Mouse (Mus musculus): ENCODE measurements around the gene Gm5447. TPM values are rescaled to one million over a fixed set of nuclear protein-coding genes. Genes with fewer than 3 reads are reported as not detected.
A peak's percentile ranks its signal among the peaks of the same experiment; 100 is the strongest.

Gm5447 gene
- polyA plus RNA-seq (2016; fragmentation: Nextera tagmentation; extraction: Ambion mirVana): 0.18 TPM in 1 of 2 replicates, not detected in the other

DNA sequence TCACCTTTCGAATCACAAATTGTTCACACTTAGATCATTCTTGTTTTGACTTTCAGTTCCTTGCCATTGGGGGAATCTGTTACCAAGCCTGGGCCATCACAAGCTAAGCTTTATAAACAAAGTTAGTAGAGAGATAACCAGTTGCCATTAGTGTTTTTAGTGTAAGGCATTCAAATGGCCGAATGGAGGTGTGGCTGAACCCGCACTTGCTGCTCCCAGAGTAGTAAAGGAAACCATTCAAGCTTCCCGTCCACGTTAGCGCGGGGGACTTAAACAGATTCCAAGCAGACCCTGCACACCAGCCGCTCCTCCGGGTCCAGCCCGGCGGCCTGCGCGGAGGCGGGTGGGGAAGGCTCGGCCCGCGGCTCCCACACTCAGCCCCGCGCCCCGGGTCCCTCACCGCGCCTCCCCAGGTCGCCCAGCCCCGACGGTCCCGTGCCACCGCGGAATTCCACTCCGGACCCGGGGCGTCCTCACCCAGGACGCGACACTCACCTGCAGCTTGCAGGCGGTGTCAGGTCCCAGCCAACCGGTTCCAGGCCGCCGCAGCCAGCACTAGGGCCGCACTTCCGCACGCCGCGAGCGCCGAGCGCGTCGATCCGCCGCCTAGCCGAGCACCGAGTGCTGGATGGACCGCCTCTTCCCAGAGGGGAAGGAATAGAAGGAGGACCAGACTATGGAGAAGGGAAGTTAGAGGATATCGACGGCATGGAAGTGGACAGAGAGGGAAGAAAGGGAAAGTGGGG, at the start of gene Gm5447, which contains the start of gene Exoc2:
TSS of gene Gm5447 (plus strand) at position 704 of the 746 bp plus-strand sequence.
TSS of gene Exoc2 (minus strand) at position 593 of the 746 bp plus-strand sequence.
- Histone ChIP-seq H3K9ac (peak within 1 kb of the TSS; percentile 83), H3K27ac (peak within 1 kb of the TSS; percentile 80), H3K4me1 (peaks cover 9% of the 10 kb centered on the region), H3K27me3 (no peaks in the 10 kb centered on the region), H3K36me3 (replicated peaks) (no peaks in the 10 kb centered on the region), H3K4me3 (replicated peaks) (peak within 1 kb of the TSS; percentile 87), H3K9me3 (no peaks in the 10 kb centered on the region), H3K4me2 (peak within 1 kb of the TSS; percentile 69)
- ATAC-seq (ENCODE audit: low FRiP score): peak; percentile 98
- under 1% methylated on average over 53 of the region's 54 CpGs for WGBS

DNA sequence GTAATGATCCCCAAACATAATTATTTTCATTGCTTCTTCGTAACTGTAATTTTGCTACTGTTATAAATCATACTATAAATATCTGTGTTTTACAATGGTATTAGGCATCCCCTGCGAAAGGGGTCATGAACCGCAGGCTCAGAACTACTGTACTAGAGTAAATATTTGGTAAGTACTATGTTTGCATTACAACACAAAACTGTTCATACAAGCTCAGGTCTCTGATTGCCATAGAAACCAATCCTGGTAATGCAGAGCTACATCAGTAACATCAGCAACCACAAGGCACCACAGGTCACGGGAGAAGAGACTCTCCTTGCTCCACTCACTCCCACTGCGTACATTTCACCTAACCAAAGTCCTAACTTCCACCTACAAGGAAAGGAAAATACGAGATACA, 49.7 kb upstream of the Gm5447 start:
- no peak overlapping the region for H3K9ac ChIP-seq
- no peak overlapping the region for H3K4me2 ChIP-seq
- no peak for ATAC-seq (ENCODE audit: low FRiP score)
- H3K9me3 ChIP-seq: no peaks in the 10 kb centered on the region
- no peaks in the 10 kb centered on the region for H3K4me1 ChIP-seq
- H3K27ac ChIP-seq: no peak overlapping the region
- no peaks in the 10 kb centered on the region for H3K27me3 ChIP-seq
- H3K4me3 ChIP-seq (replicated peaks): no peak overlapping the region
- WGBS: 90% methylated on average over 6 of the region's 6 CpGs
- H3K36me3 ChIP-seq (replicated peaks): peaks cover 7% of the 10 kb centered on the region; the same call in 1 of the 2 replicates

DNA sequence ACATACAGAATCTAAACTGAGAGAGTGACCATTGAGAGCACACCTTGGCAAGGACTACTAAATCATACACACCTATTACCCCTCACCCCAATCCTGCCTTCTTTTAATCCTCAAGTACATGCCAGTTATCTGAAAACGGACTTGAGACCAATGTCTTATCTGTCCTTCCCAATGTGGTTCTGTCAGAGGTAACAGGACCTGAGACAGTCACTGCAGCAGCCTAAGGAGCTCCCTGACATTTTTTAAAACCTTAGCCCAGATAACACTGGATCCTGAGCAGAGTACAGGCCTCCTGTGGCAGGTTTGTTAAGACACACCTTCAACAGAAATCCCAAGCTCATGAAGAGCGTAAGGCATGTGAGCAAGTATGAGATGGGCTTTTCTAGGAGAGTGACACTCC, 44.9 kb upstream of the Gm5447 start:
- Histone ChIP-seq H3K9ac (no peak overlapping the region), H3K4me1 (no peaks in the 10 kb centered on the region), H3K27me3 (no peaks in the 10 kb centered on the region), H3K36me3 (replicated peaks) (peaks cover 12% of the 10 kb centered on the region; the same call in 1 of the 2 replicates), H3K9me3 (no peaks in the 10 kb centered on the region), H3K4me2 (no peak overlapping the region), H3K4me3 (replicated peaks) (no peak overlapping the region), H3K27ac (no peak overlapping the region)
- WGBS: 93% methylated on average over 2 of the region's 2 CpGs
- no peak for ATAC-seq (ENCODE audit: low FRiP score)

DNA sequence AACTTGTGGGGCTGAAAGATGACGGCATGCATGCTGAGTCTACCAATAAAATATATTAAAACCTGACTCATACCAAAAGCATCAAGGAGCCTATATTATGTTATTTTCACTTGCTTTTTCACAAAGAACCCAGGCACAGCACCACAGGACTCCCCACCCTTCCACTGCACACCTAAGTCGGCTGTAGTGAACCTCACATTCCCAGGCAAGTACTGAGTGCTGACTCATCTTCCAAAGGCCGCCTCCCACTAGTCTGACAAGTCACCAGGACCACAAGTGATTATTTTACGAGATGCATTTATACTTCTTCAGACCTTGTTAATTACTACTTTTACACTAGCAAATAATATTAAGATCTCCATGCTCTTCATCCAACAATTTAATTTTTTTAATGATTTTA, 42.4 kb upstream of the Gm5447 start:
- ATAC-seq (ENCODE audit: low FRiP score): no peak
- Histone ChIP-seq H3K4me2 (no peak overlapping the region), H3K36me3 (replicated peaks) (0 out of 2 replicates have a peak, but pooled peaks cover 8% of the 10 kb centered on the region), H3K9ac (no peak overlapping the region), H3K27me3 (no peaks in the 10 kb centered on the region), H3K4me1 (no peaks in the 10 kb centered on the region), H3K27ac (no peak overlapping the region), H3K9me3 (no peaks in the 10 kb centered on the region), H3K4me3 (replicated peaks) (no peak overlapping the region)
- WGBS: 88% methylated on average over 4 of the region's 4 CpGs

DNA sequence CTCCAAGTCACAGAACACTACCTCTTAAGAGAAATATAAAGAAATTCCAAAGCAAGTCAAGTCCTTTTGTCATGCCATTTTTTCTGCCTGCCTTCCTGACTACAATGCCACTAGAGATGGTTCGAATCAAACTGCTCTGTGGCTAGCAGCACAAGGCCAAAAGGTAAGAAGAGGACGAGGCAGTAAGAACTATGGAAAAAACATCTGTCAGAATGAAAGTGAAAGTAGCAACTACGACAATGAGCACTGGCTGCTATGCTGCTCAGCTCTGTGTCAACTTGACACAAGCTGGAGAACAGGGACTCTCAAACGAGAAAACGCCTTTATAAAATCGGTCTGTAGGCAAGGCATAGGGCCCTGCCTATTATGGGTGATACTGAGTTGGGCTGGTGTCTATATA, 41.0 kb upstream of the Gm5447 start:
- Histone ChIP-seq H3K27me3 (no peaks in the 10 kb centered on the region), H3K9me3 (no peaks in the 10 kb centered on the region), H3K4me1 (no peaks in the 10 kb centered on the region), H3K36me3 (replicated peaks) (0 out of 2 replicates have a peak, but pooled peaks cover 4% of the 10 kb centered on the region), H3K4me2 (no peak overlapping the region), H3K4me3 (replicated peaks) (no peak overlapping the region), H3K9ac (no peak overlapping the region), H3K27ac (no peak overlapping the region)
- no peak for ATAC-seq (ENCODE audit: low FRiP score)
- WGBS: 71% methylated on average over 6 of the region's 6 CpGs

DNA sequence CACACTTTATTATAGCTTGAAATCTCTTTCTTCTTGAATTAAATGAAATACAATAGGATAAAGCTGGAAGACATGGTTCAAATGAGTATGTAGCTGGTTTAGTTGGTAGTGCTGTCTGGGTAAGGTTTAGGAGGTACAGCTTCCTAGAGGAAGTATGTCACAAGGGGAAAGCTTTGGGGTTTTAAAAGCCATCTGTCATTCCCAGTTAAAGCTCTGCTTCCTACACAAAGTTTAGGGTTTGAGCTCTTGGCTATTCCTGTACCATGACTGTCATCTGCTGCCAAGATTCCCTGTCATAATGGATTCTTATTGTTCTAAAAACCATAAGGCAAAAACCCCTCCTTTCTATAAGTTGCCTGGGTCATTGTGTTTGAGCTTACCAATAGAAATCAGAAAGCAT, 28.2 kb upstream of the Gm5447 start:
- no peaks in the 10 kb centered on the region for H3K9me3 ChIP-seq
- H3K4me1 ChIP-seq: peaks cover 3% of the 10 kb centered on the region; the same call in 1 of the 2 replicates
- no peak for ATAC-seq (ENCODE audit: low FRiP score)
- no peak overlapping the region for H3K4me3 ChIP-seq (replicated peaks)
- H3K9ac ChIP-seq: no peak overlapping the region
- H3K36me3 ChIP-seq (replicated peaks): no peaks in the 10 kb centered on the region
- H3K27me3 ChIP-seq: no peaks in the 10 kb centered on the region
- H3K4me2 ChIP-seq: no peak overlapping the region
- no peak overlapping the region for H3K27ac ChIP-seq

DNA sequence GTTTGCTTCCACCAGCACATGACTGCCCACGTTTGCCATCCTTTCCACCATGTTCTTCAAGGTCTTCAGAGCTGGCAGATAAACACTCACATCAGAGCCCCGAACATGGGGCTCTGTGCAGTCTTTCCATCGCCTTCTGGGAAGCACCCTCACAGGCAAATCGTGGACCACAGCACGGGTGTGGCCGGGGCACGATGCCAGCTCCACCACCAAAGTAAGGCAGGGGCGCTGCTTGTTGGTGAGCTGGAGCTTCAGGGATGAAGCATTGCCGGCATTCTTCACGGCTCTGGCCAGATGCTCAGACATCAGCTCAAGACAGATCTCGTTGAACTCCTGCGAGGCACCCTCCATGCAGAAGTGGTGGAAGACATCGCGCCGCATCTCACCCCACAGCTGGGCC, 26.9 kb upstream of the Gm5447 start:
- peaks cover 3% of the 10 kb centered on the region; the same call in 1 of the 2 replicates for H3K4me1 ChIP-seq
- ATAC-seq (ENCODE audit: low FRiP score): no peak
- H3K27me3 ChIP-seq: no peaks in the 10 kb centered on the region
- WGBS: 93% methylated on average over 15 of the region's 15 CpGs
- H3K36me3 ChIP-seq (replicated peaks): no peaks in the 10 kb centered on the region
- no peaks in the 10 kb centered on the region for H3K9me3 ChIP-seq
- H3K4me3 ChIP-seq (replicated peaks): no peak overlapping the region
- H3K27ac ChIP-seq: no peak overlapping the region
- no peak overlapping the region for H3K4me2 ChIP-seq
- no peak overlapping the region for H3K9ac ChIP-seq

DNA sequence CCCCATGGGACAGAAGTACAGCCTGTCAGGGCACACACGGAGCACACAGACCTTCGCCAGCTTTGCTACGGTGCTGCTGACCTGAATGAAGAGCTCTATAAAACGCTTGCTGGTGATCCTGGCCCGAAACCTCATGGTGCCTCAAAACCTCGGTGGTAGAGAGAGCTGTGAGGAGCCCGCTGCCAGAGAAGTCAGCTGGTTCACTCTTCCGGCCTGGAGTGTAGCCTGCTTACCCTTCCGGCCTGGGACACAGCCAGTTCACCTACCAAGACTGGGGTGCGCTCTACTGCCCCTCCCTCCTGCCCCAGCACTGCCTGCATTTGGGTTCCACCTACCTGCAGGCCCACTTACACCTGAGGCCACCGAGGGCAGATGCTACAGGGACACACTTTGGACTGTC, 26.5 kb upstream of the Gm5447 start, which contains the start of gene Hus1b:
TSS of gene Hus1b (minus strand) at position 220 of the 400 bp plus-strand sequence.
- no peak within 1 kb of the TSS for H3K27ac ChIP-seq
- WGBS: 95% methylated on average over 11 of the region's 11 CpGs
- H3K9me3 ChIP-seq: no peaks in the 10 kb centered on the region
- H3K9ac ChIP-seq: no peak within 1 kb of the TSS
- no peaks in the 10 kb centered on the region for H3K36me3 ChIP-seq (replicated peaks)
- no peak within 1 kb of the TSS for H3K4me2 ChIP-seq
- no peaks in the 10 kb centered on the region for H3K27me3 ChIP-seq
- H3K4me1 ChIP-seq: peaks cover 3% of the 10 kb centered on the region; the same call in 1 of the 2 replicates
- H3K4me3 ChIP-seq (replicated peaks): no peak within 1 kb of the TSS
- no peak for ATAC-seq (ENCODE audit: low FRiP score)

DNA sequence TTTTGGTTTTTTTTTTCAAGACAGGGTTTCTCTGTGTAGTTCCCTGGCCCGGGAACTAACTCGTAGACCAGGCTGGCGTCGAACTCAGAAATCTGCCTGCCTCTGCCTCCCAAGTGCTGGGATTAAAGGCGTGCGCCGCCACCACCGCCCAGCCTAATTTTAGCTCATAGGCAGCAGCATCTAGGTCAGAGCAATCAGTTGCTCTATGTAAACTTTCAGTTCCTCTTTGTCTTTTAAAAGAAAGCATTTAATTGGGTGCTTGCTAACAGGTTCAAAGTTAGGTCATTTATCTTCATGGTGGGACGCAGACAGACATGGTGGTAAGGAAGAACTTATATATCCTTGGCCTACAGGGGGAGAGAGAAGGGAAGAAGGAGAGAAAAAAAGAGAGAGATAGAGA, 24.8 kb upstream of the Gm5447 start:
- H3K27me3 ChIP-seq: no peaks in the 10 kb centered on the region
- H3K9ac ChIP-seq: no peak overlapping the region
- H3K27ac ChIP-seq: no peak overlapping the region
- WGBS: 97% methylated on average over 9 of the region's 9 CpGs
- no peak overlapping the region for H3K4me2 ChIP-seq
- H3K4me1 ChIP-seq: peaks cover 3% of the 10 kb centered on the region; the same call in 1 of the 2 replicates
- no peaks in the 10 kb centered on the region for H3K9me3 ChIP-seq
- no peaks in the 10 kb centered on the region for H3K36me3 ChIP-seq (replicated peaks)
- ATAC-seq (ENCODE audit: low FRiP score): no peak
- H3K4me3 ChIP-seq (replicated peaks): no peak overlapping the region

DNA sequence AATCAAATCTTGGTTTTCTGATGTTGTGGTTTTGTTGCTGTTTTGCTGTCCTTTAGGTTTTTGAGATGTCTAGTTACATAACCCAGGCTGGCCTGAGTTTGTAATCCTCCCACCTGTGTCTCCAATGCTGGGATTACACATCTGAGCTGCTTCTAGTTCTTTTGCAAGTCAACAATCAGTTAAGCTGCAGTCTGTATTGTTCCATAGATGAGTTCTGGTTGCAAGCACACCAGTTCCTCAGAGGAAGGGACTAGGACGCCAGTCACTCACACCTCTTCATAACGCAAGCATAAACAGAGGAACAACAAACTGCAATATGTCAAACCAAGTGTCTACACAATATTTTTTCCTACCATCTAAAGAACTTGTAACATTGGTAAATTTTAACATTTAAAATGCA, 22.0 kb upstream of the Gm5447 start:
- Histone ChIP-seq H3K27me3 (no peaks in the 10 kb centered on the region), H3K9ac (no peak overlapping the region), H3K4me2 (no peak overlapping the region), H3K4me3 (replicated peaks) (no peak overlapping the region), H3K4me1 (no peaks in the 10 kb centered on the region), H3K27ac (no peak overlapping the region), H3K36me3 (replicated peaks) (no peaks in the 10 kb centered on the region), H3K9me3 (no peaks in the 10 kb centered on the region; the same call in 1 of the 2 replicates)
- no peak for ATAC-seq (ENCODE audit: low FRiP score)
- WGBS: 88% methylated on average over 2 of the region's 2 CpGs

DNA sequence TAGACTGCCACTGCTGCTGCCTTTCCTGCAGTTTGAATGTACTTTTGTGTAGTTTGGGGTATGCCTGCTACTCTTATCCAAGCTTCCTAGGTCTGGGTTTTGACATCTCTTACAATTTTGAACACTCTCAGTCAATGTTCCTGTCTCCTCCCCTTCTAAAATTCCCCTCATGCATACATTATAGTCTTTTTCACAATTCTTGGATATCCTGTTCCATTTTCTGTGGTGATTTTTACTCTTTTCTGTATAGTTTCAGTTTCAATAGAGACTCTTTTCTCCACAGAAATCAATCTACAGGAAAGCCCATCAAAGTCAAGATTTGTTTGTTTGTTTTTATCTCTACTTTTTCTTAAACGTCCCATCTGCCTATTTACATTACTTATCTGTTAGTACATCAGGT, 20.4 kb upstream of the Gm5447 start:
- H3K4me1 ChIP-seq: no peaks in the 10 kb centered on the region
- H3K27ac ChIP-seq: no peak overlapping the region
- H3K27me3 ChIP-seq: no peaks in the 10 kb centered on the region
- H3K9ac ChIP-seq: no peak overlapping the region
- 86% methylated on average over 1 of the region's 1 CpGs for WGBS
- H3K9me3 ChIP-seq: no peaks in the 10 kb centered on the region; the same call in 1 of the 2 replicates
- no peak for ATAC-seq (ENCODE audit: low FRiP score)
- no peak overlapping the region for H3K4me2 ChIP-seq
- H3K4me3 ChIP-seq (replicated peaks): no peak overlapping the region
- H3K36me3 ChIP-seq (replicated peaks): no peaks in the 10 kb centered on the region

DNA sequence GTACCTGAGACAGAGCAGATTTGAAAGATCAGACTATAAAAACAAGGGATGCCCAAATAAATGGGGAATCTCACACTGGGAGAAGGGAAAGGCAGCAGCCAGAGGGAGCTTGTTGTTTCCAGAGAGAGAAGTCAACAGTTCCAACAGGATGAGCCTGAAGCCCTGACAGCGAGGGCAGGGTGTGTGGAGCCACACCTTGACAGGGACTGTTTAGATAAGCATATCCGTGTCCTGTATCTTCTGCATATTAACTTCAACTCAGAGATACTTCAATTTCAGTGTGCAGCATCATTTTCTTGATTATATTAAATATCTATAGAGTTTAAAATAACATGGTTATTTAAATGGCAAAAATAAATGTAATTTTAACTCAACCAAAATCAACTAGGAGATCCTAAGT, 13.3 kb upstream of the Gm5447 start:
- no peak overlapping the region for H3K9ac ChIP-seq
- no peaks in the 10 kb centered on the region for H3K36me3 ChIP-seq (replicated peaks)
- no peaks in the 10 kb centered on the region for H3K27me3 ChIP-seq
- no peaks in the 10 kb centered on the region for H3K9me3 ChIP-seq
- peaks cover 9% of the 10 kb centered on the region; the same call in 1 of the 2 replicates for H3K4me1 ChIP-seq
- WGBS: 93% methylated on average over 2 of the region's 2 CpGs
- no peak overlapping the region for H3K4me2 ChIP-seq
- no peak for ATAC-seq (ENCODE audit: low FRiP score)
- no peak overlapping the region for H3K4me3 ChIP-seq (replicated peaks)
- no peak overlapping the region for H3K27ac ChIP-seq

DNA sequence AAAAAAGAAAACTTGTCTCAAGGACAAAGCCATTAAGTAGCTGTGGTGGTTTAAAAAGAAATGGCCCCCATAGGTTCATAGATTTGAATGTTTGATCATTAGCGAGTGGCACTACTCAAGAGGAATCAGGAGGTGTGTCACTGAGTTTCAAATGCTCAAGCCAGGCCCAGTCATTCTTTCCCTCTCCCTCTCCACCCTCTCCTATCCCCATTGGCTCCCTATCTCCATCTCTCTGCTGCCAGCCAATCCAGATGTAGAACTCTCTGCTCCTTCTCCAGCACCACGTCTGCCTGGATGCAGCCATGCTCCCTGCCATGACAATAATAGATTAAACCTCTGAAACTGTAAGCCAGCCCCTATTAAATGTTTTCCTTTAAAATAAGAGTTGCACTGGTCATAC, 12.1 kb upstream of the Gm5447 start:
- ATAC-seq (ENCODE audit: low FRiP score): no peak
- Histone ChIP-seq H3K9me3 (no peaks in the 10 kb centered on the region), H3K36me3 (replicated peaks) (no peaks in the 10 kb centered on the region), H3K9ac (no peak overlapping the region), H3K27ac (no peak overlapping the region), H3K4me2 (no peak overlapping the region), H3K4me3 (replicated peaks) (no peak overlapping the region), H3K4me1 (peaks cover 18% of the 10 kb centered on the region), H3K27me3 (no peaks in the 10 kb centered on the region)
- WGBS: 56% methylated on average over 2 of the region's 2 CpGs
